Mouse (Mus musculus): Measurements from ENCODE around the gene Tex30.

The Tex30 gene

DNA sequence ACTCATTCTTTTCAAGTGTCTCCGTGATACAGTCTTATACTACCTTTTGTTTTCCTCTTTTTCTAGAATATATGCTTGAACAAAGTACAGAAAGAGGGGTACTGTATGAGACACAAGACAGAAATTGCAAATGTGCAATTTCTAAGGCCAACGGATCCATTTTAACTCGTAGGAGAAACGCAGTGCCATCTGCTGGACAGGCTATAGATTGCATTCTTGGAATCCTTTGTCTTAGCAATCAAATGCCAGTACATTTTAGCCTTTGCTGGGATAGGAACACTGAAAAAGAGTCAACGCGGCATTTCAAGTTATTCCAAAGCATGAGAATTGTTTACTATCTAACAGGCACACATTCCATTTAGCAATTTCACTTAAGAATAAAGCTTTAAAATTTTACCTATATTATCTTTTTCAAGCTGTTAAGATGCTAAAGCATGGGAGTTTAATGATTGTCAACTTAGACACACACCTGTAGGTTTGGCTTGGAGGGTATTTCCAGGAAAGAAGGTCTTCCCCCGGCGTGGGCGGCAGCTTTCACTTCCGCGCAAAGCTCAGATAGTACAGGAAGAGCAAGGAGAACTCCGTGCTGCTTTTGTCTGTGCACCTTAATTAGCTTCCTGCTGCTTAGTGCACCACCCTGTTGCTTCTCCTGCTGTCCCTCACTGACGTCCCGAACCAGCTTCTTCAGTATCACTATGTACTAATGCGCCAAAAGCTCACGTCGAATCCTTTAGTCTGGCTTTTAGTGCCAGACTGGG lies 60.3 kb downstream of the Tex30 start:
- DNase-seq, result peak; percentile 55 to 67

Measured in cerebellum, adult 18-20 months (tissue).